Mouse (Mus musculus): ENCODE measurements at regions not wholly inside any gene's neighbourhood (a gene's known extent, or its start where the extent isn't known, plus 50 kb on each side); places are given as distances from the start of the nearest gene placed in this dataset.

GRCm38 (mm10) chr2:81089121-81089520 is 472.1 kb downstream of the Nup35 start:
- no peak overlapping the region for H3K9ac ChIP-seq
- no peak for ATAC-seq
- no peak overlapping the region for H3K27ac ChIP-seq
- H3K4me2 ChIP-seq (replicated peaks), result no peak overlapping the region
- H3K9me3 ChIP-seq, result no peaks in the 10 kb centered on the region
- no peaks in the 10 kb centered on the region for H3K27me3 ChIP-seq (replicated peaks)
- H3K36me3 ChIP-seq, result no peaks in the 10 kb centered on the region
- H3K4me3 ChIP-seq (replicated peaks), result no peak overlapping the region
- no peaks in the 10 kb centered on the region for H3K4me1 ChIP-seq (replicated peaks)

DNA sequence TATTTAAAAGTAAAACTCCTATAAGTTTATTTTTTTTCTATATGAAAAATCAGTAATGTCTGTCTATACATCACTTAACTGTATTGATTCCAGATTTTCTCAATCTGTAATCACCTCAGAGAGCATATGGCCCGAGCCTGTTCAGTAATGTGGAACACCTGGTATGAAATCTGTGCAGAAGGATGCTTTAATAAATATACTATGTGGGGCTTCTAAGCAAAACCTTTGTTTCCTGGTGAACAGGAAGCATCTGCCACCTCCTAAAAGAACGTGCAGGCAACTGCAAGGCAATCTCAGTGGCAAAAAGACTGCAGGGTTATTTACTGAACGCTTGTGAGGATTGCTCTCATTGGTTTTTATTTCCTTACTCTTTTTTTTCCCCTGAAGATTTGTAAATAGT is 488.8 kb downstream of the Nup35 start:
- no peaks in the 10 kb centered on the region for H3K27me3 ChIP-seq (replicated peaks)
- H3K4me3 ChIP-seq (replicated peaks), result no peak overlapping the region
- no peak overlapping the region for H3K27ac ChIP-seq
- no peaks in the 10 kb centered on the region for H3K36me3 ChIP-seq
- no peak for ATAC-seq
- no peak overlapping the region for H3K9ac ChIP-seq
- H3K4me2 ChIP-seq (replicated peaks), result no peak overlapping the region
- H3K9me3 ChIP-seq, result no peaks in the 10 kb centered on the region
- no peaks in the 10 kb centered on the region for H3K4me1 ChIP-seq (replicated peaks)
- WGBS, result 43% methylated on average over 3 of the region's 3 CpGs

DNA sequence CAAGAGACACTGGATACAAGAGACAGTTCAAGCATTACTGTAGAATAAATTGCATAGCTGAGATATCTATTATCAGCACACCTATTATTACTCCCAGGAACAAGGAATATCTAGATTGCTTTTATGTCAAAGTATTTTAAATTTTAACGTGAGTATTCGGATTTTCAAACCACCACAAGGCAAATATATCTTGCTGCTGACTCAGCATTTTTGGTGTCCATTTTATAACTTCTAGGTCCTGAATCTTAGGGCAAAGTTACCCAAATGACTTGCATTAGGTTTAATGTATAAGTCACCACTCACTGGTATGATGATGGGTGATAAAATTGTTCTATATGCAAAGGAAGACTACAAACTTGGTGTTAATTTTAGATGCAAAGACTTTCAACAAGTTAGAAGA is 501.7 kb downstream of the Nup35 start:
- WGBS, result 88% methylated on average over 2 of the region's 2 CpGs
- no peaks in the 10 kb centered on the region for H3K36me3 ChIP-seq
- no peak overlapping the region for H3K27ac ChIP-seq
- H3K27me3 ChIP-seq (replicated peaks), result no peaks in the 10 kb centered on the region
- no peaks in the 10 kb centered on the region for H3K9me3 ChIP-seq
- no peak overlapping the region for H3K4me3 ChIP-seq (replicated peaks)
- no peaks in the 10 kb centered on the region for H3K4me1 ChIP-seq (replicated peaks)
- H3K4me2 ChIP-seq (replicated peaks), result no peak overlapping the region
- no peak for ATAC-seq
- H3K9ac ChIP-seq, result no peak overlapping the region

DNA sequence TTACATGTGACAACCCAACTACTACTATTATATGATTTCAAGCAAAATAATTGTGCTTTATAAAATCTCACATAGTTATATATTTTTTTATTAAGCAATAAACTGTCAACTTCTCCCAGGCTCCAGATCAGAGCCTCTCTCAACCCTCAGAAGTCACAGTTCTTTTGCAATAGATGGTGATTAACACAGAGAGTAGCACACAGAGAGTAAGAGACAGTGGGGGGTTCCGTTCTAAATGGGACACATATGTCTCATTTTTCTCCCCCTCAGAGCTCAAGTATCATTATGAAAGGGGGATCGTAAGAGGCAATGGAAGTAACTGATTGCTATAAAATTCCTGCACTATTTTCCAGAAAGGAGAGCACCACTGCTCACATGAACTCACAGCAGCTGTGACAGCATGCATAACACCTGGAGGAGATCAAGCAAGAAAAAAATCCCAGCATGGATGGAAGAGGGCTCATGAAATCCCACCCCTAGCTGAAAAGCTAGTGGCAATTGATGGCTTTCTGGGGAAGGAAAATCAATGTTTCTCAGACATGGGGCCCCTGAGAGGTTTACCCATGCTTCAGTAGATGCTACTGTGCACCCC is 503.5 kb downstream of the Nup35 start:
- Histone ChIP-seq H3K9ac (no peak overlapping the region), H3K36me3 (no peaks in the 10 kb centered on the region), H3K4me3 (replicated peaks) (no peak overlapping the region), H3K27me3 (replicated peaks) (no peaks in the 10 kb centered on the region), H3K4me1 (replicated peaks) (no peaks in the 10 kb centered on the region), H3K9me3 (no peaks in the 10 kb centered on the region), H3K27ac (no peak overlapping the region), H3K4me2 (replicated peaks) (no peak overlapping the region)
- ATAC-seq, result no peak
- WGBS, result 69% methylated on average over 2 of the region's 2 CpGs

DNA sequence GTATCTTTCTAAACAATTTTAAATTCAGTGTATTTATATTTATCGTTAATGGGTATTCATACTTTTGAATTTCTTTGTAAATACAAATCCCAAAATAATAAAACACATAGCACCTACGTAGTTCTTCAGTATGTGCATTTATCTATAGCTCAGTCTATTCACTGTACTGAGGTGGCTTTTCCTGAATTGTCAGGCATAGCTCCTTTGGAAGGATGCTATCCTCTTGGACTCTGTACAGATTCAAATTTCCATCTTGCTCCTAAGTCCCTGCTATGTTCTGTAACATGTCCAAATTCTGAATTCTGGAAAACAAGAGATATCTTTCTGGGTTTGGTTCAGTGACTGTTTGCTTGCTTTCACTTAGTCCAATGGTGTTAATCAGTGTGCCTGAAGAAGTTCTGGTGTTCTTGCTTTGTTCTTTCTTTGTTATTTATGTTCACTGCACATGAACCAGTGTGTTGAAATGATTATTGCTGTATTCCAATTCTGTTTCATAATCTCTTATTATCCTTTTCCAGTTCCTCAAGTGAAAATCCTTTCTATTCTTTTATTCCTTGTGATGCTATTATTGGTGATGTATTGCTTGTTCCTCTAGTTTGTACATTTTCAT is 519.5 kb downstream of the Nup35 start:
- Histone ChIP-seq H3K36me3 (no peaks in the 10 kb centered on the region), H3K9ac (no peak overlapping the region), H3K4me2 (replicated peaks) (no peak overlapping the region), H3K4me3 (replicated peaks) (no peak overlapping the region), H3K27ac (no peak overlapping the region), H3K9me3 (no peaks in the 10 kb centered on the region), H3K4me1 (replicated peaks) (no peaks in the 10 kb centered on the region), H3K27me3 (replicated peaks) (no peaks in the 10 kb centered on the region)
- no peak for ATAC-seq
- WGBS, result 75% methylated on average over 2 of the region's 2 CpGs

- WGBS, result 43% methylated on average over 4 of the region's 4 CpGs
- no peak overlapping the region for H3K4me3 ChIP-seq (replicated peaks)
- H3K27me3 ChIP-seq (replicated peaks), result no peaks in the 10 kb centered on the region
- H3K4me2 ChIP-seq (replicated peaks), result no peak overlapping the region
- H3K9ac ChIP-seq, result no peak overlapping the region
- ATAC-seq, result peak; percentile 25; the same call in 1 of the 2 replicates
- no peaks in the 10 kb centered on the region for H3K4me1 ChIP-seq (replicated peaks)
- no peaks in the 10 kb centered on the region for H3K9me3 ChIP-seq
- H3K36me3 ChIP-seq, result no peaks in the 10 kb centered on the region
- H3K27ac ChIP-seq, result no peak overlapping the region
These were observed 526.6 kb downstream of the Nup35 start for GRCm38 (mm10) chr2:81143600-81143999.

DNA sequence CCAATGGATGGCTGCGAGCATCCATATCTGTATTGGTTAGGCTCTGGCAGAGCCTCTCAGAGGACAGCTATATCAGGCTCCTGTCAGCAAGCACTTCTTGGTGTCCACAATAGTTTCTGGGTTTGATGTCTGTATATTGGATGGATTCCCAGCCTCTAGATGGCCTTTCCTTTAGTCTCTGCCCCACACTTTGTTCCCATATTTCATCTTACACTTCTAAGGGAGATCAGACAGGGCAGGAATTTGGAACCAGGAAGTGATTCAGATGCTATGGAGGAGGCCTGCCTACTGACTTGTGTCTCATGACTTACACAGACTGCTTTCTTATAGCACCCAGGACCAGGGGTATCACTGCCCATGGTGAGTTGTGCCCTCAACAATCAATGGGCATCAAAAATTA is 529.4 kb downstream of the Nup35 start:
- H3K27ac ChIP-seq, result no peak overlapping the region
- no peaks in the 10 kb centered on the region for H3K4me1 ChIP-seq (replicated peaks)
- WGBS, result 96% methylated on average over 1 of the region's 1 CpGs
- H3K4me3 ChIP-seq (replicated peaks), result no peak overlapping the region
- no peaks in the 10 kb centered on the region for H3K36me3 ChIP-seq
- ATAC-seq, result no peak
- no peaks in the 10 kb centered on the region for H3K27me3 ChIP-seq (replicated peaks)
- no peaks in the 10 kb centered on the region for H3K9me3 ChIP-seq
- no peak overlapping the region for H3K4me2 ChIP-seq (replicated peaks)
- H3K9ac ChIP-seq, result no peak overlapping the region

GRCm38 (mm10) chr2:81148112-81148511 is 531.1 kb downstream of the Nup35 start:
- Histone ChIP-seq H3K9me3 (no peaks in the 10 kb centered on the region), H3K27ac (no peak overlapping the region), H3K4me2 (replicated peaks) (no peak overlapping the region), H3K27me3 (replicated peaks) (no peaks in the 10 kb centered on the region), H3K36me3 (no peaks in the 10 kb centered on the region), H3K4me1 (replicated peaks) (no peaks in the 10 kb centered on the region), H3K9ac (no peak overlapping the region), H3K4me3 (replicated peaks) (no peak overlapping the region)
- WGBS, result 78% methylated on average over 1 of the region's 1 CpGs
- ATAC-seq, result no peak

GRCm38 (mm10) chr2:81182421-81182820 is 565.4 kb downstream of the Nup35 start:
- H3K9me3 ChIP-seq, result no peaks in the 10 kb centered on the region
- H3K4me3 ChIP-seq (replicated peaks), result no peak overlapping the region
- H3K4me1 ChIP-seq (replicated peaks), result no peaks in the 10 kb centered on the region
- no peak for ATAC-seq
- no peak overlapping the region for H3K9ac ChIP-seq
- H3K27ac ChIP-seq, result no peak overlapping the region
- H3K4me2 ChIP-seq (replicated peaks), result no peak overlapping the region
- 89% methylated on average over 2 of the region's 2 CpGs for WGBS
- H3K27me3 ChIP-seq (replicated peaks), result no peaks in the 10 kb centered on the region
- H3K36me3 ChIP-seq, result no peaks in the 10 kb centered on the region

DNA sequence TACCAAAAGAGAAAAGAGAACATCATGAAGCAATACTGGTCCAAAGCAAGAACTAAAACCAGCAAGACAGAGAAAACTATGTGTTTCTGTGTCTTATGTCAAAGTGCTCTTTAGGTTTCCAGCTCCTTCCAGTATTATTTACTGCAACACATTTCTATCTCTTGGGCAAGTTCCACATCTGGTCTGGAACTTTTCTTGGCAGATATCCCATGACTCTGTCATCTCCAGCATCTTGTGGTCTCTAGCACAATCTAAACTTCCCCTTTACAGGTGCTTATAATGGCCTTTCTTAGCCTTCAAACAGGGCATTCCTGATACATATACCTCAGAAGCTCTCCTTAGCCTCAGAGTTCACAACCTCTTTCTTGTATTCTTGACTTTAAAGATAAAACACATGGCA is 568.9 kb downstream of the Nup35 start:
- no peak overlapping the region for H3K4me3 ChIP-seq (replicated peaks)
- H3K9me3 ChIP-seq, result no peaks in the 10 kb centered on the region
- no peak overlapping the region for H3K9ac ChIP-seq
- H3K27ac ChIP-seq, result no peak overlapping the region
- no peaks in the 10 kb centered on the region for H3K4me1 ChIP-seq (replicated peaks)
- ATAC-seq, result no peak
- no peak overlapping the region for H3K4me2 ChIP-seq (replicated peaks)
- no peaks in the 10 kb centered on the region for H3K27me3 ChIP-seq (replicated peaks)
- H3K36me3 ChIP-seq, result no peaks in the 10 kb centered on the region

- H3K9me3 ChIP-seq, result no peaks in the 10 kb centered on the region
- no peak overlapping the region for H3K4me2 ChIP-seq (replicated peaks)
- no peaks in the 10 kb centered on the region for H3K36me3 ChIP-seq
- ATAC-seq, result no peak
- WGBS, result 75% methylated on average over 1 of the region's 1 CpGs
- H3K9ac ChIP-seq, result no peak overlapping the region
- H3K4me1 ChIP-seq (replicated peaks), result no peaks in the 10 kb centered on the region
- H3K4me3 ChIP-seq (replicated peaks), result no peak overlapping the region
- H3K27me3 ChIP-seq (replicated peaks), result no peaks in the 10 kb centered on the region
- no peak overlapping the region for H3K27ac ChIP-seq
These were observed 573.8 kb downstream of the Nup35 start for GRCm38 (mm10) chr2:81190831-81191230.

DNA sequence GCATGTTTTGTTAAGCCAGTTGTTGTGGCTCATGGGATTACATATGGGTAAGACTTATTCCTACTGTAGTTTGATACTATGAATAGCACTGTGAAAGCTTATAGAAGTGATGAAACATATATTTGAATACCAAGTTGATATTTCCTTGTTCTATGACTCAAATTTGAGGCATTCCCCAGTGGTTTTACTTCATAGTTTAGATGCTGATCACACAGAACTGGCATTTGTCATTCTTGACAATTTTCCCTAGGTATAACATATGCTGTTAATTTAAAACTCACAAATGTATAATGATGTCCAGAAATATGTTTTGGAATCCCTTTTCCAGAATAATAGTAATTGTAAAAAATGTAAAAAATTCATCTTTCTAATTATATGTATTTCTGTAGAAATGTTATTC is 583.5 kb downstream of the Nup35 start:
- H3K36me3 ChIP-seq, result no peaks in the 10 kb centered on the region
- no peak overlapping the region for H3K4me3 ChIP-seq (replicated peaks)
- no peak overlapping the region for H3K4me2 ChIP-seq (replicated peaks)
- no peak for ATAC-seq
- no peak overlapping the region for H3K27ac ChIP-seq
- H3K9ac ChIP-seq, result no peak overlapping the region
- no peaks in the 10 kb centered on the region for H3K27me3 ChIP-seq (replicated peaks)
- H3K4me1 ChIP-seq (replicated peaks), result no peaks in the 10 kb centered on the region
- no peaks in the 10 kb centered on the region for H3K9me3 ChIP-seq

Measured in intestine, embryonic 15.5 days (tissue).